ENCODE assay signal across 8 mouse cellular contexts in genomic region chr12:3926127-3926526, GRCm38 (mm10). TPM values are rescaled to one million over a fixed set of nuclear protein-coding genes. Genes with fewer than 3 reads are reported as not detected.
DNase-seq lines count a peak whose midpoint lies in the region; ATAC-seq and TF ChIP-seq lines count a peak whose summit lies in the region.
"Had no signal": no experiment of that assay in that cellular context is flagged by ENCODE, and none has a peak within 500 bp of the region (broad histone marks: within the 10 kb centered on the region; RNA-seq: fewer than 3 reads in every experiment).

No protein-coding gene starts in this region.

- no peaks in the 10 kb centered on the region for H3K9me3 ChIP-seq in liver, embryonic 14.5 days (ENCODE audit: control insufficient read depth, low read length)
- H3K9me3 ChIP-seq: limb, embryonic 13.5 days had no signal

- WGBS in liver, embryonic 14.5 days (ENCODE audit: insufficient replicate concordance) = 0% methylated on average over 1 of the region's 1 CpGs

- H3K36me3 ChIP-seq in C2C12 (ENCODE audit: control insufficient read depth, insufficient read depth) = no peaks in the 10 kb centered on the region
- no peaks in the 10 kb centered on the region for H3K36me3 ChIP-seq in liver, embryonic 14.5 days (replicated peaks; ENCODE audit: control insufficient read depth, insufficient read depth, low read depth)
- H3K36me3 ChIP-seq: limb, embryonic 13.5 days had no signal

- peak; percentile 4 for TF ChIP-seq CTCF in C2C12 (IDR thresholded peaks at IDR 0.05; ENCODE audit: control insufficient read depth, insufficient read depth, insufficient read length)
- TF ChIP-seq CTCF in liver, embryonic 14.5 days (IDR thresholded peaks at IDR 0.05; ENCODE audit: low read depth) = peak; percentile 71

- no peak overlapping the region for H3K4me2 ChIP-seq in liver, embryonic 14.5 days (ENCODE audit: low read depth)
- H3K4me2 ChIP-seq: limb, embryonic 13.5 days had no signal

- H3K27ac ChIP-seq in liver, embryonic 14.5 days = no peak overlapping the region
- H3K27ac ChIP-seq: limb, embryonic 13.5 days had no signal

- no peaks in the 10 kb centered on the region for H3K4me1 ChIP-seq in liver, embryonic 14.5 days (replicated peaks; ENCODE audit: control insufficient read depth in 2 of 2, insufficient read depth in 2 of 2, low read length in 1 of 2)

- no peak for ATAC-seq in liver, embryonic 14.5 days (ENCODE audit: insufficient read depth)

- H3K79me2 ChIP-seq in C2C12 (ENCODE audit: control insufficient read depth, insufficient read depth) = no peaks in the 10 kb centered on the region

- H3ac ChIP-seq in C2C12 (ENCODE audit: control insufficient read depth, insufficient read length, low read depth) = no peak overlapping the region

- H3K27me3 ChIP-seq in C2C12 (ENCODE audit: control insufficient read depth, insufficient read depth, insufficient read length) = peaks cover 11% of the 10 kb centered on the region
- no peaks in the 10 kb centered on the region for H3K27me3 ChIP-seq in liver, embryonic 14.5 days (ENCODE audit: control insufficient read depth, insufficient read depth, low read length)
- H3K27me3 ChIP-seq: limb, embryonic 13.5 days had no signal

- H3K9ac ChIP-seq in liver, embryonic 14.5 days (replicated peaks) = no peak overlapping the region
- H3K9ac ChIP-seq: limb, embryonic 13.5 days had no signal

- peak; percentile 56 for DNase-seq in ES-CJ7 (ENCODE audit: low read depth, low spot score)
- DNase-seq in c-Kit-positive CD71-positive TER-119-positive erythroid progenitor cells, embryonic 14.5 days (ENCODE audit: low spot score) = peak; percentile 29
- DNase-seq in forelimb bud, embryonic 11.5 days (ENCODE audit: low read depth, low spot score) = peak; percentile 62
- peak; percentile 72 for DNase-seq in kidney, adult 9 months
- peak in 2 of 3 experiments; percentile 13 to 17 for DNase-seq in liver, embryonic 14.5 days (ENCODE audit: low read depth in 3 of 3, low spot score in 3 of 3)
- peak; percentile 37 for DNase-seq in retina, postnatal 7 days (ENCODE audit: low read depth, low spot score)

- H3K79me3 ChIP-seq in C2C12 (ENCODE audit: low read depth) = no peaks in the 10 kb centered on the region

- no peak for TF ChIP-seq EP300 in liver, embryonic 14.5 days (IDR thresholded peaks at IDR 0.05; ENCODE audit: low read depth)

- H3K4me3 ChIP-seq in C2C12 (ENCODE audit: insufficient read depth, poor library complexity, severe bottlenecking) = no peak overlapping the region
- H3K4me3 ChIP-seq in liver, embryonic 14.5 days (ENCODE audit: insufficient read depth in 1 of 2, low read depth in 2 of 2, low read length in 2 of 2) = no peak overlapping the region
- H3K4me3 ChIP-seq: limb, embryonic 13.5 days had no signal

TF ChIP-seq in C2C12, 6 proteins besides CTCF, POLR2A, EP300 and RAD21:
- no peak for TF ChIP-seq MYOD1 (IDR thresholded peaks at IDR 0.05; ENCODE audit: control insufficient read depth, insufficient read length, low read depth)
- no peak for TF ChIP-seq MYOG (IDR thresholded peaks at IDR 0.05; ENCODE audit: control insufficient read depth, extremely low read depth, insufficient read length)
- TF ChIP-seq MAX (IDR thresholded peaks at IDR 0.05) = no peak
- TF ChIP-seq FOSL1 (IDR thresholded peaks at IDR 0.05; ENCODE audit: insufficient read depth, low read length, poor library complexity, severe bottlenecking) = no peak
- TF ChIP-seq CEBPB (IDR thresholded peaks at IDR 0.05; ENCODE audit: low read depth) = no peak
- TF ChIP-seq USF1 (IDR thresholded peaks at IDR 0.05; ENCODE audit: low read depth) = no peak

RNA-seq across cellular contexts. Expression of gene Pomc, which starts 28.6 kb away (rescaled TPM):
- 0.11 TPM for polyA plus RNA-seq in C2C12 (2012; fragmentation: generic; extraction: Trizol)
- 0.15 and 0.28 TPM in 2 replicates for polyA plus RNA-seq in liver, embryonic 14.5 days (2012; rRNA removed)
- 0.33 and 0.50 TPM in 2 replicates for polyA plus RNA-seq in liver, embryonic 14.5 days (2014; fragmentation: Nextera tagmentation; extraction: Ambion mirVana)

Comparison
In these comparisons a context has a peak if more than half of its experiments do, and no peak if none do; other contexts are left out.
1. DNase-seq: peak in every context shown above with its lines; median percentile 72 in kidney, adult 9 months; 62 in forelimb bud, embryonic 11.5 days; 56 in ES-CJ7; 37 in retina, postnatal 7 days; 29 in c-Kit-positive CD71-positive TER-119-positive erythroid progenitor cells, embryonic 14.5 days; 15 in liver, embryonic 14.5 days.